Mouse (Mus musculus): ENCODE results near the gene Fam168a.

The Fam168a gene

DNA sequence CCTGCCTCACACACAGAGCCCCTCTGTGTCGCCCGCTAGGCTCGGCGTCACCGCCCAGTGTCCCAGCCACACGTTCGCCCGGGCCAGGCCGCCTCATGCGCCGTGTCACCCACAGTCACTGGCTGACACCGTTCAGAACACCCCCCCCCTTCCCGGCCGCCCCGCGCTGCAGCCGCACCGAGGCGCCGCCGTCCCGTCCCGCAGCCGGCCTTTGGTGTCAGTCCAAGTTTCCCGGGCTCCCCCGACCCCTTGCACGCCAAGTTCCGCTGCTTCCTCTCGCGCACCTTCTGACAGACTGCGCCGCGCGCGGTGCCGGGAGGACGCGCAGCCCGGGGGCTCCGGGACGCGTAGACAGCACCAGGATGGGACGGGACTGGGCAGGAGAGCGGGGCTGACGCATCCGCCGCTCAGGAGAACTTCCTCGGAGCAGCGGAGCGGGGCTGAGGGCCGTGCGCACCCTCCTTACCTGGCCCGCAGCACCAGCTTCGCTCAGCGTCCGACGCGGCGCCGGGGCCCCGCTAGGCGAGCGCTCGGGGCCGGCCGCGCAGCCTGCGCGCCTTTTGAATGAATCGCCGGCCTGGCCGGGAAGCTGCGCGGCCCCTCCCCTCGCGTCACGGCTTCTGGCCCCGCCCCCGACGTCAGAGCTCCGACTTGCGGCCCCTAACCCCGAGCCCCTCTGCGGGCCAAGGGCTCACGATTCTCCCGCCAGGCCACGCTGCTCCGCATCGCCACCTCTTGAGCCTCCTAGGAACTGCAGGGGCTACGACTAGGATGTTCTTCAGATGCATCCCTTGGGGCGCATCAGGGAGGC lies 156.6 kb downstream of the Fam168a start, which contains the start of gene Relt:
TSS of gene Relt (minus strand) at position 619 of the 811 bp plus-strand sequence.
- peak; percentile 78 to 88 for DNase-seq (ENCODE audit: low spot score in 2 of 2)

DNA sequence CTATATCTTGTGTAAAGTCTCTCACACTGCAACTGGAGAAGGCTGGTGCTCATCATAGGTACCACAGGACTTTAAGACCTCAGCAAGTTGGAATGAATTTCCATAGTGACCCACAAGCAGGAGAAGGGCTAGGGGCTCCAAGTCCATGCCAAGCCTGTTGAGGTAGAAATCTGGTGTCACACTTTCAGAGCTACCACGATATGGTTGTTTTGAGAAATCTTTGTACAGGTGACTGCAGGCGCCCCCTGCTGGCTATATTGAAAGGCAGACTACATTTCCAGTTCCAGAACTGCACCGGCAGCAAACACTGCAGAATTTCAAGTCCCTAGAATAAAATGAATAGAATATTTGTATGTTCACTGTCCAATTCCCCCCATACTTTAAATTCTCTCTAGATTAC lies 160.2 kb downstream of the Fam168a start:
- peak; percentile 61 to 63 for DNase-seq (ENCODE audit: low spot score in 2 of 2)

DNA sequence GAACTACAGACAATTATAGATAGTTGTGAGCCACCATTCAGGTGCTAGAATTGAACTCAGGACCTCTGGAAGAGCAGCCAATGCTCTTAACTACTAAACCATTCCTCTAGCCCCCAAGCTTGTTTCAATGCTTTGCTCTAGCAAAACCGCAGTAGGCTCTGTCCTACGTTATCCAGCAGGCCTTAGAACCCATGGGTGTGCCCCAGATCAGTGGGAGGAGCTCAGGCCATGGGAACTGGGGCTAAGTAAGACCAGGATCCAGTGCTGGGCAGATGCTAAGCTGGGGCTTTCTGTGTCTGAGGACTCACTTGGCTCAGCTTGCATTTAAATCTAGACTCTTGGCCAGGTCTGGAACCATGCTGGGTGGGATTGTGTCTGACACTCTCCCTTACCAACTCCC lies 161.1 kb downstream of the Fam168a start:
- DNase-seq (ENCODE audit: low spot score in 2 of 2): no peak

- DNase-seq (ENCODE audit: low spot score in 2 of 2): no peak
Observed at GRCm38 (mm10) chr7:100868551-100868950, 162.1 kb downstream of the Fam168a start.

DNA sequence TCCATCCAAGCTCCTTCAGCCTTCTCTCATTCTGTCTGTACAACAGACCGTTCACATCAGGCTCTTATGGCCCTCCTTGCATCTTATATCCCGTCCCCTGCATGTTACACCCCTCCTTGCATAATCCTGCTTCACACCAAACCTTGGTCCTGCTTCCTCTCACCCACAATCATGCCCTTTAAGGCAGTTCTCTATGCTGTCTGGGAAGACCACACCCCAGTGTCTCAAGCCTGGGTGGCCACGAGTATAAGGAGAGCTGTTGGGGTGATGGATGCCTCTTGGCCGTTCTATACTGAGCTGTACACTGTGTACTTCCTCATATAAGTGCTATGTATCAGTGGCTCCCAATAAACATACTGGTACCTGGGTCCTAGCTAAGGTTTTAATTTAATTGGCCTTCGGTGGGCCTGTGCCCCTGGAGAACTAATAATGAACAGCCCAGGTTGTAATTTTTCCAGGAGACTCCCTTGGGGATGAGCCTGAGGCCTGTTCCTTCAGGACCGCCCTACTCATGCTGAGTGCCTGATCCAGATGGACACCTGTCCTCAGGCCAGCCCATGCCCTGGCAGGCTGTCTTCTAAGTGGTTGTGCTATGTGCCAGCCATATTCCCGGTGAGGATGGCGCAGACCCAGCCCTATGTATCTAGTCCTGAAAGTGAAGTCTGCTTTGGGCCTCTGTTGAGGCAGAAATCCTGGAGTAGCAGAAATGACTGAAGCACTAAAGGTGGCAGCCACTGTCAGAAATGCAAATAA lies 163.6 kb downstream of the Fam168a start:
- no peak for DNase-seq (ENCODE audit: low spot score in 2 of 2)

- DNase-seq (ENCODE audit: low spot score in 2 of 2): no peak
Observed at GRCm38 (mm10) chr7:100871355-100871754, 164.9 kb downstream of the Fam168a start.

DNA sequence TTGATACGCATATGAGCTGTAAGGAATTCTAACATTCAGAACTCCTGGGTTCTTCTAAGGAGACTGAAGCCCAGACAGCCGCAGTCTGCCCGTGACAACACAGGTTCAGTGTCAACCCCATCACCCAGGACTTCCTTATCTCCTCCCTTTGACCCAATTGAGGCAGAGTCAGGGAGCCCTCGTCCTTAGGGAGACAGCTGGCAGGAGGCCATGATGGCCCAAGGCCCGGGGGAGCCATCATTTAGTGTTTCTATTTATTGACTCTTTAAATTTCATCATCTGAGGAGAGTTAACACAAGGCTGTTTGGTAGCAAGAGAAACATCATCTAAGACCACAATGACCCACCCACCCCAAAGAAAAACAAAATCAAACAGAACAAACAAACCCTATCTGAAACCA lies 165.5 kb downstream of the Fam168a start:
- peak in 1 of 2 experiments; percentile 59 for DNase-seq (ENCODE audit: low spot score in 2 of 2)

- no peak for DNase-seq (ENCODE audit: low spot score in 2 of 2)
Observed at GRCm38 (mm10) chr7:100873197-100873596, 166.8 kb downstream of the Fam168a start.

DNA sequence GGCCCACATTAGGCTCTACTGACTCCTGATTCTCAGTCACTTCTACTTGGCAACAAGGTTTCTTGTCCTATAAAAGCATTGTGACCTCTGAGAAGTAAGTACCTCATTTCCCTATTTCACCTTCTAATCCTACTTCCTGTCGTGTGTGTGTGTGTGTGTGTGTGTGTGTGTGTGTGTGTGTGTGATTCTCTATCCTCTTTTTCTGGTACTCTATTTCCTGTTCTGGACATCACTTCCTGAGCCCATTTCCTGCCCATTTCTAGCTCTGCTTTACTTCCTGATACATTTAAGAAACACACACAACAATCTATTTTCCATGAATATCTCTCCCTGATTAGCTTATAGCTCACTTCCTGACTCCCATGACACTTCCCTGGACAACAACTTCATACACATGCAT lies 169.4 kb downstream of the Fam168a start:
- DNase-seq (ENCODE audit: low spot score in 2 of 2): no peak

DNA sequence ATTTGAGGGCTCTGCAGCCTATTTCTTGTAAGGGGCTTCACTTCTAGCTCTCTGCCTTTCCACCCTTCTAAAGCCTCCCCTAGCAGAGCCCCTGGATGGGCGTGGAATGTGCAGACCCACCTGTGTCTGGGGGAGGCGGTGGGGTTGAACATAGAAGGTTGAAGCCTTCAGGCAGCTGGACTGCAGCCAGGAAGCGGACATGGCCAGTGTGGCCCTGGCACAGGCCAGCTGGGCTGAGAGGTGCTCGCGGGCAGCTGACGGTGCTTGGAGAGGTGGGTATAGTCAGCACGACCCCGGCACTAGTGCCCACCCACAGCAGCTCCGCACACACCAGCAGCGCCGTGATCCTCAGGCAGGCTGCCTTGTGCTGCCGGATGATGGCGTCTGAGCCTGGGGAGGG lies 169.9 kb downstream of the Fam168a start:
- no peak for DNase-seq (ENCODE audit: low spot score in 2 of 2)

DNA sequence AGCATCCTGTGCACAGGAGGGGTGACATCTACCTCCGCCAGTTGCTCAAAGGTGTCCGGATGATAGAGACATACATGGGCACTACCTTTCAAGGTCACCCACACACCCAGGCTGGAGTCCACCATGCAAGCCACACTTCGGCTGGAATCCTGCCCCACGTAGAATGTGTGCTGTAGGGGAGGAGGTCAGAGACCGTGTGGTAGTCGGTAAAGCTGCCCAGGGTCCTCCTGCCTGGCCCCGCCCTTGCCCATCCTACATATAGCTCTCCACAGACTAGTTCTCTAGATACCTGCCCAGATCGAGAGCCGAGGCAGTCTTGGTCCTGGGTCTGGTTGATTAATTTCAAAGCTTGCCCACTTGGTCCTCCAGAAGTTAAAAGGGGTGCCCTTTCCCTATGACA lies 170.3 kb downstream of the Fam168a start:
- no peak for DNase-seq (ENCODE audit: low spot score in 2 of 2)

DNA sequence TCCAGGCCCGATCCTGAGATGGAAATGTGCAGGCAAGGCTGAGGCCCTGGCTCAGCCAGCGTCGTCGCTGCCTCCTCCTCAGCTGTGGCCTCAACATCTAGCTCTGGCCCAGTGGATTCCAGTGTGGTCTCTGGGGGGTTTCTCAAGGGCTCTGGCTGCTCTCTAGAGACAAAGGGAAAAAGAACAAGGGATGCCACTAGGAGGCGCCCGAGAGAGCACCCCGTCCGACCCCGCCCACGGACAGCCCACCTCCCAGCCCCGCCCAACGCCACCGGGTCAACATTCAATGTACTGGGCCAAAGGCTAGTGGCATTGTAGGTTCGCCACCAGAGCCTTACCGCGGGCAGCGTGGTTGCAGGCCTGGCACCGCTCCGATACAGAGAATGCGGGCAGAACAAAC lies 173.2 kb downstream of the Fam168a start:
- DNase-seq (ENCODE audit: low spot score in 2 of 2): peak; percentile 45 to 80

GRCm38 (mm10) chr7:100881531-100881930 lies 175.1 kb downstream of the Fam168a start:
- DNase-seq (ENCODE audit: low spot score in 2 of 2): no peak

GRCm38 (mm10) chr7:100881950-100882349 lies 175.5 kb downstream of the Fam168a start:
- no peak for DNase-seq (ENCODE audit: low spot score in 2 of 2)

DNA sequence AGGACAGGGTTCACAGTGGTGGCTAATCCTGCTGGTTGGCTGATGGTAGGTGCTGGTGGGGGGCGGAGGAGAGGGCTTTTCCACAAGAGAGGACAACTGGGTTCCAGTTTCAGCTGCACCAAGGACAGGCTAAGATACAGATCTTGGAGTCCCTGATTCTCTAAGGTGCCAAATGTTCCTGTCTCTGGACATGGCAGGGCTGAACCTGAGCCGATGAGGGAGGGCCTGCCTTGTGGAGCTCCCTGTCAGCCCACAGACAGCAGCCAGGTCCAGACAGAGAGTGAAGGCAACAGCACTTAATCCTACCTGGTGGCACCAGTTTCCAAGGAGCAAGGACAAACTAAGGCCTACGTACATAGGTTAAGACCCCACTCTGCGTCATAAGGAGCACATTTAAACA lies 178.0 kb downstream of the Fam168a start:
- no peak for DNase-seq (ENCODE audit: low spot score in 2 of 2)

DNA sequence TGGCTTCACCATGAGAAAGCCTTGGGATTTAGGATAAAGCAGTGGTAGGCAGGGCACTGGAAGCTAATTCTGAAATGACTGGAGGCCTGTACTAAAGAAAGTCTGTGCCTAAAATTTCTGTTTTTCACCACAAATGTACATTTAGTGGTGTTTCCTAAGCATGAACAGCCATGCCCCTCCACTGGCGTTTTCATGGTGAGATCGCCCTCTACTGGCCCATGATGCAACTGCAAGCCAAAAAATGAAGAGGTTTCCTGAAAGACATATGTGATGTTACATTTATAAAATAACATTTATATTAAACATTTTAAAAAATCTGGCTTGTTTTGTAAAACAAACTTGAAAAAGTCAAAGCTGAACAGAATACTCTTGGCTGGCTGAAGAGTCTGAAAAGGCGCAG lies 180.1 kb downstream of the Fam168a start:
- DNase-seq (ENCODE audit: low spot score in 2 of 2): peak in 1 of 2 experiments; percentile 39
